Mouse (Mus musculus) right cerebral cortex, adult 18-20 months (tissue): ENCODE measurements around the gene Zscan2.

Source experiments
- DNase-seq: peaks from one replicate; pipeline ENCODE4 v3.0.0; 2022; ENCODE audit warnings: mixed read lengths

Zscan2 gene

GRCm38 (mm10) chr7:80860729-80861274 is at the start of gene Zscan2:
Gene Zscan2, plus strand, starts transcription at chr7:80860920.
- peak; percentile 93 for DNase-seq

GRCm38 (mm10) chr7:80813397-80813796 is 47.3 kb upstream of the Zscan2 start:
- DNase-seq, result no peak

GRCm38 (mm10) chr7:80816641-80817040 is 44.1 kb upstream of the Zscan2 start:
- DNase-seq, result no peak

- no peak for DNase-seq
Observed at GRCm38 (mm10) chr7:80820838-80821237, 39.9 kb upstream of the Zscan2 start.

GRCm38 (mm10) chr7:80823267-80823666 is 37.5 kb upstream of the Zscan2 start:
- no peak for DNase-seq

GRCm38 (mm10) chr7:80823875-80824682 is 36.6 kb upstream of the Zscan2 start:
- DNase-seq, result no peak

- no peak for DNase-seq
Observed at GRCm38 (mm10) chr7:80825843-80826403, 34.8 kb upstream of the Zscan2 start, which contains the start of gene Iqgap1. Gene Iqgap1, minus strand, starts transcription at chr7:80825974.

GRCm38 (mm10) chr7:80828146-80828860 is 32.4 kb upstream of the Zscan2 start:
- DNase-seq, result peak; percentile 35

- no peak for DNase-seq
Observed at GRCm38 (mm10) chr7:80830193-80830803, 30.4 kb upstream of the Zscan2 start.

- no peak for DNase-seq
Observed at GRCm38 (mm10) chr7:80832191-80832590, 28.5 kb upstream of the Zscan2 start.

GRCm38 (mm10) chr7:80832996-80833650 is 27.6 kb upstream of the Zscan2 start:
- peak; percentile 13 for DNase-seq

- DNase-seq, result no peak
Observed at GRCm38 (mm10) chr7:80833651-80834532, 26.8 kb upstream of the Zscan2 start.

GRCm38 (mm10) chr7:80835984-80836652 is 24.6 kb upstream of the Zscan2 start:
- no peak for DNase-seq

GRCm38 (mm10) chr7:80837736-80838135 is 23.0 kb upstream of the Zscan2 start:
- DNase-seq, result no peak

GRCm38 (mm10) chr7:80838247-80838646 is 22.5 kb upstream of the Zscan2 start:
- DNase-seq, result no peak

- no peak for DNase-seq
Observed at GRCm38 (mm10) chr7:80839755-80840154, 21.0 kb upstream of the Zscan2 start.

GRCm38 (mm10) chr7:80840241-80840640 is 20.5 kb upstream of the Zscan2 start:
- DNase-seq, result no peak

GRCm38 (mm10) chr7:80840937-80841336 is 19.8 kb upstream of the Zscan2 start:
- DNase-seq, result peak; percentile 49

GRCm38 (mm10) chr7:80842132-80842531 is 18.6 kb upstream of the Zscan2 start:
- no peak for DNase-seq

- DNase-seq, result no peak
Observed at GRCm38 (mm10) chr7:80843176-80843575, 17.5 kb upstream of the Zscan2 start.
